ENCODE assay signal across 10 mouse cellular contexts in genomic region chr16:44688507-44688906, GRCm38 (mm10). TPM values are rescaled to one million over a fixed set of nuclear protein-coding genes. Genes with fewer than 3 reads are reported as not detected.
DNase-seq lines count a peak whose midpoint lies in the region; ATAC-seq and TF ChIP-seq lines count a peak whose summit lies in the region.
"Had no signal": no experiment of that assay in that cellular context is flagged by ENCODE, and none has a peak within 500 bp of the region (broad histone marks: within the 10 kb centered on the region; RNA-seq: fewer than 3 reads in every experiment).

No protein-coding gene starts in this region.

- peaks cover 16% of the 10 kb centered on the region for H3K4me1 ChIP-seq in lung, embryonic 14.5 days (ENCODE audit: insufficient read depth)
- peaks cover 37% of the 10 kb centered on the region for H3K4me1 ChIP-seq in embryonic facial prominence, embryonic 15.5 days
- peaks cover 16% of the 10 kb centered on the region for H3K4me1 ChIP-seq in intestine, embryonic 16.5 days (ENCODE audit: control insufficient read depth, insufficient read depth, low read length)
- H3K4me1 ChIP-seq in neural tube, embryonic 15.5 days, result peaks cover 36% of the 10 kb centered on the region

- 0 out of 2 replicates have a peak, but pooled peaks have one; percentile 15 for ATAC-seq in lung, embryonic 14.5 days (ENCODE audit: insufficient read depth)
- ATAC-seq in embryonic facial prominence, embryonic 15.5 days (ENCODE audit: insufficient number of reproducible peaks, low FRiP score, low TSS enrichment, low read depth), result no peak
- ATAC-seq in intestine, embryonic 16.5 days, result no peak; the same call in 1 of the 2 replicates
- no peak for ATAC-seq in neural tube, embryonic 15.5 days (ENCODE audit: low FRiP score)
- no peak for ATAC-seq in erythroblast, adult 5-6 weeks (replicated peaks; ENCODE audit: low FRiP score, poor library complexity, severe bottlenecking)
- ATAC-seq: Patski had no signal

- H3K36me3 ChIP-seq in lung, embryonic 14.5 days (ENCODE audit: insufficient read depth), result no peaks in the 10 kb centered on the region
- no peaks in the 10 kb centered on the region for H3K36me3 ChIP-seq in embryonic facial prominence, embryonic 15.5 days
- H3K36me3 ChIP-seq in intestine, embryonic 16.5 days (ENCODE audit: control insufficient read depth, insufficient read depth, low read length), result no peaks in the 10 kb centered on the region
- H3K36me3 ChIP-seq in neural tube, embryonic 15.5 days, result no peaks in the 10 kb centered on the region

- no peaks in the 10 kb centered on the region for H3K9me3 ChIP-seq in lung, embryonic 14.5 days (ENCODE audit: low read depth, low read length)
- no peaks in the 10 kb centered on the region for H3K9me3 ChIP-seq in embryonic facial prominence, embryonic 15.5 days (replicated peaks)
- H3K9me3 ChIP-seq in intestine, embryonic 16.5 days (ENCODE audit: control insufficient read depth, low read length), result no peaks in the 10 kb centered on the region
- no peaks in the 10 kb centered on the region for H3K9me3 ChIP-seq in neural tube, embryonic 15.5 days (replicated peaks)

- peak; percentile 73 for DNase-seq in lung, embryonic 14.5 days
- DNase-seq in lung, postnatal 36 days, result no peak
- DNase-seq in urinary bladder, postnatal 25 days (ENCODE audit: low spot score), result no peak
- no peak for DNase-seq in lung, postnatal 10 days

- H3K9ac ChIP-seq in lung, embryonic 14.5 days, result no peak overlapping the region
- no peak overlapping the region for H3K9ac ChIP-seq in embryonic facial prominence, embryonic 15.5 days
- H3K9ac ChIP-seq in intestine, embryonic 16.5 days (ENCODE audit: low read depth, low read length), result no peak overlapping the region
- H3K9ac ChIP-seq in neural tube, embryonic 15.5 days (replicated peaks), result no peak overlapping the region
- H3K9ac ChIP-seq: liver, embryonic 14.5 days had no signal

- H3K27ac ChIP-seq in lung, embryonic 14.5 days (ENCODE audit: low read depth), result peak overlapping the region; percentile 60; the same call in 1 of the 2 replicates
- peak overlapping the region; percentile 77 for H3K27ac ChIP-seq in embryonic facial prominence, embryonic 15.5 days (replicated peaks)
- H3K27ac ChIP-seq in intestine, embryonic 16.5 days (ENCODE audit: low read length), result peak overlapping the region; percentile 43
- H3K27ac ChIP-seq in neural tube, embryonic 15.5 days (replicated peaks), result peak overlapping the region; percentile 64
- H3K27ac ChIP-seq: liver, embryonic 14.5 days had no signal

- H3K4me3 ChIP-seq in lung, embryonic 14.5 days (ENCODE audit: low read depth, low read length), result no peak overlapping the region
- H3K4me3 ChIP-seq in embryonic facial prominence, embryonic 15.5 days (replicated peaks), result no peak overlapping the region
- no peak overlapping the region for H3K4me3 ChIP-seq in intestine, embryonic 16.5 days (ENCODE audit: low read length)
- no peak overlapping the region; the same call in 1 of the 2 replicates for H3K4me3 ChIP-seq in neural tube, embryonic 15.5 days (replicated peaks)

- WGBS in lung, embryonic 14.5 days, result 7% methylated on average over 4 of the region's 4 CpGs
- 10% methylated on average over 4 of the region's 4 CpGs for WGBS in embryonic facial prominence, embryonic 15.5 days
- WGBS in intestine, embryonic 16.5 days, result 17% methylated on average over 4 of the region's 4 CpGs
- 3% methylated on average over 4 of the region's 4 CpGs for WGBS in neural tube, embryonic 15.5 days

- H3K27me3 ChIP-seq in lung, embryonic 14.5 days (ENCODE audit: insufficient read depth, low read length), result no peaks in the 10 kb centered on the region
- no peaks in the 10 kb centered on the region for H3K27me3 ChIP-seq in embryonic facial prominence, embryonic 15.5 days
- H3K27me3 ChIP-seq in intestine, embryonic 16.5 days (replicated peaks; ENCODE audit: control insufficient read depth, insufficient read depth, low read length), result no peaks in the 10 kb centered on the region
- H3K27me3 ChIP-seq in neural tube, embryonic 15.5 days (replicated peaks), result no peaks in the 10 kb centered on the region
- H3K27me3 ChIP-seq: Patski had no signal

- H3K4me2 ChIP-seq in lung, embryonic 14.5 days, result peak overlapping the region; percentile 42
- H3K4me2 ChIP-seq in embryonic facial prominence, embryonic 15.5 days (replicated peaks), result no peak overlapping the region
- H3K4me2 ChIP-seq in intestine, embryonic 16.5 days (ENCODE audit: low read depth, low read length), result no peak overlapping the region
- H3K4me2 ChIP-seq in neural tube, embryonic 15.5 days, result peak overlapping the region; percentile 53

- no peak for TF ChIP-seq CTCF in lung, embryonic 14.5 days (IDR thresholded peaks at IDR 0.05; ENCODE audit: low read depth)

RNA-seq across cellular contexts. Expression of gene Nepro, which starts 35.6 kb away (rescaled TPM):
- 14.4 and 14.6 TPM in 2 replicates for polyA plus RNA-seq in lung, embryonic 14.5 days (2014; fragmentation: Nextera tagmentation; extraction: Ambion mirVana)
- 7.3 and 7.9 TPM in 2 replicates for polyA plus RNA-seq in embryonic facial prominence, embryonic 15.5 days (2015; fragmentation: Nextera tagmentation; extraction: Ambion mirVana)
- 5.7 and 6.7 TPM in 2 replicates for polyA plus RNA-seq in intestine, embryonic 16.5 days (2015; fragmentation: Nextera tagmentation; extraction: Ambion mirVana)
- 3.4 and 4.5 TPM in 2 replicates for polyA plus RNA-seq in neural tube, embryonic 15.5 days (2015; fragmentation: Nextera tagmentation; extraction: Ambion mirVana)
- 0.96 and 1.7 TPM in 2 replicates for total RNA-seq in erythroblast, adult 5-6 weeks (2015; ENCODE audit: low replicate concordance)
- total RNA-seq in erythroblast, adult 5-6 weeks (2017; ENCODE audit: low replicate concordance), result 2.4 and 4.6 TPM in 2 replicates

RNA-seq across cellular contexts. Expression of gene Gtpbp8, which starts 57.7 kb away (rescaled TPM):
- polyA plus RNA-seq in lung, embryonic 14.5 days (2014; fragmentation: Nextera tagmentation; extraction: Ambion mirVana), result 30.1 and 31.8 TPM in 2 replicates
- 21.0 and 24.7 TPM in 2 replicates for polyA plus RNA-seq in embryonic facial prominence, embryonic 15.5 days (2015; fragmentation: Nextera tagmentation; extraction: Ambion mirVana)
- polyA plus RNA-seq in intestine, embryonic 16.5 days (2015; fragmentation: Nextera tagmentation; extraction: Ambion mirVana), result 29.1 and 34.0 TPM in 2 replicates
- polyA plus RNA-seq in neural tube, embryonic 15.5 days (2015; fragmentation: Nextera tagmentation; extraction: Ambion mirVana), result 35.3 and 36.1 TPM in 2 replicates
- total RNA-seq in erythroblast, adult 5-6 weeks (2015; ENCODE audit: low replicate concordance), result 1.7 and 5.6 TPM in 2 replicates
- 0.98 and 3.5 TPM in 2 replicates for total RNA-seq in erythroblast, adult 5-6 weeks (2017; ENCODE audit: low replicate concordance)

Comparison
In these comparisons a context has a peak if more than half of its experiments do, and no peak if none do; other contexts are left out.
1. H3K4me2 ChIP-seq: peak in lung, embryonic 14.5 days (single experiment) and neural tube, embryonic 15.5 days (single experiment); none in embryonic facial prominence, embryonic 15.5 days (single experiment) and intestine, embryonic 16.5 days (single experiment).
2. Peak in every context shown above with its lines, with median percentiles within 50 percentile points of each other: H3K27ac ChIP-seq.